Mouse (Mus musculus) kidney, embryonic 15.5 days (tissue): ENCODE data around the gene Spdl1. TPM values are rescaled to one million over a fixed set of nuclear protein-coding genes. Genes with fewer than 3 reads are reported as not detected.

Experiments used
- ATAC-seq: fragments of 200-750 bp; cut with Nextera tagmentation; replicated peaks from 2 replicates; pipeline ENCODE4 v1.8.0; 2017; ENCODE audit warnings: moderate TSS enrichment; ENCODE audit not compliant: low FRiP score
- H3K27ac ChIP-seq: fragments of 300-500 bp; sonication (generic); 2 replicates; pipeline ENCODE4 v1.5.1; 2015; ENCODE audit warnings: mild to moderate bottlenecking, inconsistent platforms
- H3K27me3 ChIP-seq: fragments of 300-500 bp; sonication (generic); 2 replicates; pipeline ENCODE4 v1.6.1; 2015; ENCODE audit warnings: inconsistent platforms
- H3K36me3 ChIP-seq: fragments of 300-500 bp; sonication (generic); 2 replicates; pipeline ENCODE4 v1.6.1; 2015; ENCODE audit warnings: inconsistent platforms
- H3K4me1 ChIP-seq: fragments of 300-500 bp; sonication (generic); 2 replicates; pipeline ENCODE4 v1.6.1; 2015; ENCODE audit warnings: inconsistent platforms
- H3K4me2 ChIP-seq: fragments of 300-500 bp; sonication (generic); 2 replicates; pipeline ENCODE4 v1.6.1; 2015; ENCODE audit warnings: moderate library complexity, mild to moderate bottlenecking, inconsistent platforms
- H3K4me3 ChIP-seq: fragments of 300-500 bp; sonication (generic); replicated peaks from 2 replicates; pipeline ENCODE4 v1.5.1; 2015; ENCODE audit warnings: mild to moderate bottlenecking, inconsistent platforms
- H3K9ac ChIP-seq: fragments of 300-500 bp; sonication (generic); 2 replicates; pipeline ENCODE4 v1.6.1; 2015; ENCODE audit warnings: mild to moderate bottlenecking, inconsistent platforms
- H3K9me3 ChIP-seq: fragments of 300-500 bp; sonication (generic); replicated peaks from 2 replicates; pipeline ENCODE4 v1.6.1; 2016; ENCODE audit warnings: inconsistent platforms
- WGBS: fragments of 180-500 bp; shearing (Covaris S2); methylation state at CpG from one replicate; pipeline ENCODE4 v1.1.7; 2015; ENCODE audit warnings: mixed read lengths; 5-methylcytosine and 5-hydroxymethylcytosine counted together
- polyA plus RNA-seq: library from polyadenylated mRNA; unstranded; fragments of >200 nt; fragmentation: Nextera tagmentation; extraction: Ambion mirVana; gene quantifications from 2 replicates; pipeline ENCODE4 v1.2.1, GENCODE M21; 2015

The Spdl1 gene
- polyA plus RNA-seq = 21.2 and 25.0 TPM in 2 replicates

DNA sequence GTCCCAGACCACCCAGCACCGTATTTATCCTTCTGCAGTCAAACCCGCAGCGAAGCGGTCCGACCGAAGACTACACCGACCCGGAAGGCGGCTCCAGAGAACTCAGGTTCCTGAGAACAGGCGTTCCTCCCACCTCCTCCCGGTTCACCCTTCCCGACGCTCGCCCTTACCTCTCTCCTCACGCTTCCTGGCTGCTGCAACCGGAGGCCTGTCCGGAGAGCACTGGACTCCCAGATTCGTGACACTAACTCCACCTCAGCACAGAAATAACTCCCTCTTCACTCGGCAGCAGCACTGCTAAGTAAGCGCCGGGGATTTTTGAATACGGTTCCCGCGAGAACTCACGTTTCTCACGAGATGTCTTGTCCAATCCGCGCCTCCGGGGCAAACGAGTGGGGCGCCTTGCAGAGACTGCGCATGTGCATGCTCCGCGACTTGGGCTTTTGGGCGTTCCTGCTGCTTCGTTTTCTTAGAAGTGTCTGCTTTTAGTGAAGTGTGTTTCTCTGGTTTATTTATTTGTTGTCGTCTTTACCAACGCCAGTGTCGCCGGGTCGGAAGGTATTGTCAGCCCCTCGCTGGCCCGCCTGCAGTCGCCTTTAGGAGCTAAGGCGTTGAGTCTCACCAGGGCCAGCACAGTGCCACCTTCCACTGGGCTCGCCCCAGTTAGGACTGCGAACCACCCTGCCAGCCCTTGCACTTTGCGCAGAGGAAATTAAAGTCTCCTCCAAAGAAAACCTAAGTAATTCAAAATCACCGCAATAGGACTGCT, at the start of gene Spdl1:
Gene Spdl1, minus strand, starts transcription at position 324 of the 769 bp plus-strand sequence.
- Histone ChIP-seq H3K9me3 (no peaks in the 10 kb centered on the region), H3K4me1 (peaks cover 15% of the 10 kb centered on the region), H3K27ac (peak within 1 kb of the TSS; percentile 87), H3K4me2 (peak within 1 kb of the TSS; percentile 82), H3K27me3 (no peaks in the 10 kb centered on the region), H3K9ac (peak within 1 kb of the TSS; percentile 75), H3K36me3 (peaks cover 25% of the 10 kb centered on the region), H3K4me3 (peak within 1 kb of the TSS; percentile 78)
- ATAC-seq = peak; percentile 98
- under 1% methylated on average over 49 of the region's 49 CpGs for WGBS

DNA sequence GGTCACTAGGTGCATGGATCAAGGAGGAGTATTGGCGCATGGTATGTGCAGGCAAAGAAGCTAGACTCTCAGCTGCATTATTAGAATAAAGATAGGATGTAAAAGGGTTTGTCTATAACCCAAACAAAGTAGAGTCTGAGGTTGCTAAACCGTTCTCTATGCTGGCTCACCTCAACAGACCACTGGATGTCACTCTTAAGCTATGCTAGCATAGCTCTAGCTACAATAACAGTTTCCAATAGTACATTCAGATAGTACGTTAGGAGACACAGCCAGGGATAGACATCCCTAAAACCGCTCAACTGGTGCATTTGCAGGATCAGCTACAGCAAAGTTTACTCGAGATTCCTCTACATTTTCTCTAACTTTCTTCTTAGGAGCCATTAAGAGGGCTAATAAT, 48.1 kb upstream of the Spdl1 start:
- Histone ChIP-seq H3K4me2 (no peak overlapping the region), H3K36me3 (no peaks in the 10 kb centered on the region), H3K4me3 (no peak overlapping the region), H3K27ac (no peak overlapping the region), H3K4me1 (no peaks in the 10 kb centered on the region), H3K9me3 (no peaks in the 10 kb centered on the region), H3K27me3 (no peaks in the 10 kb centered on the region), H3K9ac (no peak overlapping the region)
- WGBS = 32% methylated on average over 5 of the region's 5 CpGs
- 0 out of 2 replicates have a peak, but pooled peaks have one; percentile 60 for ATAC-seq

DNA sequence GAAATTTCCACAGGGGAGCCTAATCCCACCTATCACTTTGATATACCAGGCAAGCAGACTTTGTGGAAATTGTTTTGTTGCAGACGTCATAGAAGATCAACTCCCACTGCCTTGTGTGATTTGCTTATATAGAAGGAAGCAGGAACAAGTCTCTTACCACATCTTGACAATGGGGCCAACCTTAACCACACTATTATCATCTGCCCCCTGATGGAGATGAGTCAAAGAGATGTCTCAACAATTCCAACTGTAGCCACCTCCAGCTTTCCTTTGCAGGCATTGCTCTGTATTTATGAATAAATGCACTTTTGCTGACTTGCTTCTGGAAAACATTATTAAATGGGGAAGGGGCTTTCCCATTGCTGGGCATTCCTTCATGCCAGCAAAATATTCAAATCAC, 46.2 kb upstream of the Spdl1 start:
- Histone ChIP-seq H3K27ac (no peak overlapping the region), H3K9ac (no peak overlapping the region), H3K9me3 (no peaks in the 10 kb centered on the region), H3K36me3 (no peaks in the 10 kb centered on the region), H3K4me1 (no peaks in the 10 kb centered on the region), H3K27me3 (no peaks in the 10 kb centered on the region), H3K4me3 (no peak overlapping the region), H3K4me2 (no peak overlapping the region)
- ATAC-seq = no peak
- WGBS = 76% methylated on average over 1 of the region's 1 CpGs

DNA sequence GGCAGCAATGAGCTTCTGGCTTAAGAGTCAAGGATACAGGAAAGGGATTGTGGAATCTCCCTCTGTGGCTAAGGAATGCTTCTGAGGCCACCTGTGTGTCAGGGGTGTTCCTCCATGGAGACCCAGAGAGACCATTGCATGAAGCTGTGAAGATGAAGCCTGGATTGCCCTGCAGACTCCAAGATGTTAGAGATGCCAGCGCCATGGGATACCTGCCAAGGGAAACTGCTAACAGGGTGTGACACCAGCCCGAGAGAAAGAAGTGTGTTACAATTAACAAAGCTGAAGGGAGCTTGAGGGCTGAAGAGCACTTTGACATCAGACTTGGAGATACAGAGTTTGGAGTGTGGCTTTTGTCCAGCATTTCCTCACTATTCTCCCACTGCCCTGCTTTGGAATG, 40.4 kb upstream of the Spdl1 start:
- no peaks in the 10 kb centered on the region for H3K9me3 ChIP-seq
- H3K4me3 ChIP-seq = no peak overlapping the region
- H3K4me2 ChIP-seq = no peak overlapping the region
- no peaks in the 10 kb centered on the region for H3K4me1 ChIP-seq
- no peak overlapping the region for H3K9ac ChIP-seq
- no peak for ATAC-seq
- no peaks in the 10 kb centered on the region for H3K36me3 ChIP-seq
- no peaks in the 10 kb centered on the region for H3K27me3 ChIP-seq
- H3K27ac ChIP-seq = no peak overlapping the region
- WGBS = 84% methylated on average over 2 of the region's 2 CpGs

DNA sequence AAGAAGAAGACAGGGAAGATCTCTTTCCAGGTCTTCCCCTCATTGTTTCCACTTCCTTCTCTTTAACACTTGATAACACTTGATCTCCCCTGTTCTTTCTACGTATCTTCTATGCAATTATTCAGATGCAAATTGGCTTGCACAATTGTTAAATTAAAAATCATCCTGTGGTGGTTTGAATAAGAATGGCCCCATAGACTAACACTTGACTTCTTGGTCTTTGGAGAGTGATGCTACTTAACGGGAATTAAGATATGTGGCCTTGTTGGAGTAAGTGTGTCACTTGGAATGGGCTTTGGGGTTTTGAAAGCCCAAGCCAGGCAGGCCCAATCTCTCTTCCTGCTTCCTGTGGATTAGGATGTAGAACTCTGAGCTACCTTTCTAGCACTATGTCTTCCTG, 39.0 kb upstream of the Spdl1 start:
- Histone ChIP-seq H3K4me2 (no peak overlapping the region), H3K4me3 (no peak overlapping the region), H3K4me1 (no peaks in the 10 kb centered on the region), H3K9ac (no peak overlapping the region), H3K27ac (no peak overlapping the region), H3K27me3 (no peaks in the 10 kb centered on the region), H3K9me3 (no peaks in the 10 kb centered on the region), H3K36me3 (no peaks in the 10 kb centered on the region)
- no peak for ATAC-seq
- 93% methylated on average over 2 of the region's 2 CpGs for WGBS

DNA sequence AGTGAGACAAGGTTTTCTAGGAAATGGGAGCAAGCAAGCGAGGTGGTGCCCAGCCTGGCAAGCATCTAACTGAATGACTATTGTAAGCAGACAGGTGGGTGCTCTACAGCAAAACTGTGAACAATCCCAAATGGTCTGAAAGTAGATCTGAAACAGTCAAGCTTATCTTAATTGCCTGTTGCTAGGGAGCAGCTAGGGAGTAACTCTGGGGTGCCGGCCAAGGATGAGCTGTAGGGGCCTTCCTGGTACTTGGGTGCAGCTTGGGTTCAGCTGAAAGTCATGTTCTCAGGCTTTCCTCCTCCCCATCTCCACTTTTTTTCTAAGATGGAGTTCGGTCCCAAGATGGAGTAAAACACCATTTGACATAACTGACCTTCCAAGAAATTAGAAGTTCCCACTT, 38.5 kb upstream of the Spdl1 start:
- H3K27ac ChIP-seq = no peak overlapping the region

DNA sequence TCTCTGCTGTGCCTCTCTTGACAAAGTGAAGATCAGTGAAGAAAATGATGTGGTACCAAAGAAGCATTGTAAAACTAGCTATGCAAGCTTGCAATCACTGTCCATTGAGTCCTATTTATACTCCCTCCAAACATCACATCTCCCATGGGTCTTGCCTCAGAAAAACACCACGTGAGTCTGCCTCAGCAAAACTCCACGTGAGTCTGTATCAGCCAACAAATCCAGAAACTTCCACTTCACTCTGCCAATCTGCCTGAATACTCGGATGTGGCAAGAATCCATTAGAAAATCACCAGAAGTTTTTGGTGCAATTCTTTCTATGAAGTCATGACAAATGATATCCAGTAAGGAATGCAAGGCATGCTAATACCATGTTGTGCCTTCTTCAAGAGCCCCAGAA, 38.0 kb upstream of the Spdl1 start:
- WGBS = 72% methylated on average over 3 of the region's 3 CpGs
- no peak for ATAC-seq
- no peak overlapping the region for H3K4me2 ChIP-seq
- H3K4me3 ChIP-seq = no peak overlapping the region
- H3K36me3 ChIP-seq = no peaks in the 10 kb centered on the region
- no peak overlapping the region for H3K27ac ChIP-seq
- no peak overlapping the region for H3K9ac ChIP-seq
- H3K9me3 ChIP-seq = no peaks in the 10 kb centered on the region
- no peaks in the 10 kb centered on the region for H3K4me1 ChIP-seq
- H3K27me3 ChIP-seq = no peaks in the 10 kb centered on the region

More for the DNA sequence above, 38.5 kb upstream of the Spdl1 start:
- no peak overlapping the region for H3K4me2 ChIP-seq
- H3K36me3 ChIP-seq = no peaks in the 10 kb centered on the region
- no peaks in the 10 kb centered on the region for H3K27me3 ChIP-seq
- H3K9me3 ChIP-seq = no peaks in the 10 kb centered on the region
- H3K4me3 ChIP-seq = no peak overlapping the region
- WGBS = 78% methylated on average over 3 of the region's 3 CpGs
- H3K9ac ChIP-seq = no peak overlapping the region
- H3K4me1 ChIP-seq = no peaks in the 10 kb centered on the region
- no peak for ATAC-seq

DNA sequence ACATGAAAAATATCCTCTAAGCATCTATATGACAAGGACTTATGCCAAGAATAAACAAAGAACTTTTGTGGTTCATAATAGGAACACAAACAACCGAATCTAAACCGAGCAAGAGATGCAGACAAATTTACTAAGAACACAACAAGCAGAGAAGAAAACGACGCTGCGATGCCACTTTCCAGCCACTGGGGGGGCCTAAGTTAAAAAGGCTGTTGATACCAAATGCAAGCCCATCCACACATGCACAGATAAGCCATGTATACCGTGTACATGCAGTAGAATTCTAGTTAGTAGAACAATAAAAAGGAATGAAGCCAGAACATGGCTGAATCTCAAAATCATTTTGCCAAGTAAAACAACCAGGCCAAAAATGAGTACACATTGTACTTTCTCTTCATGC, 35.2 kb upstream of the Spdl1 start:
- no peaks in the 10 kb centered on the region for H3K36me3 ChIP-seq
- H3K9ac ChIP-seq = no peak overlapping the region
- H3K4me3 ChIP-seq = no peak overlapping the region
- ATAC-seq = no peak
- no peaks in the 10 kb centered on the region for H3K4me1 ChIP-seq
- no peaks in the 10 kb centered on the region for H3K27me3 ChIP-seq
- 47% methylated on average over 6 of the region's 6 CpGs for WGBS
- no peaks in the 10 kb centered on the region for H3K9me3 ChIP-seq
- H3K27ac ChIP-seq = no peak overlapping the region
- no peak overlapping the region for H3K4me2 ChIP-seq

DNA sequence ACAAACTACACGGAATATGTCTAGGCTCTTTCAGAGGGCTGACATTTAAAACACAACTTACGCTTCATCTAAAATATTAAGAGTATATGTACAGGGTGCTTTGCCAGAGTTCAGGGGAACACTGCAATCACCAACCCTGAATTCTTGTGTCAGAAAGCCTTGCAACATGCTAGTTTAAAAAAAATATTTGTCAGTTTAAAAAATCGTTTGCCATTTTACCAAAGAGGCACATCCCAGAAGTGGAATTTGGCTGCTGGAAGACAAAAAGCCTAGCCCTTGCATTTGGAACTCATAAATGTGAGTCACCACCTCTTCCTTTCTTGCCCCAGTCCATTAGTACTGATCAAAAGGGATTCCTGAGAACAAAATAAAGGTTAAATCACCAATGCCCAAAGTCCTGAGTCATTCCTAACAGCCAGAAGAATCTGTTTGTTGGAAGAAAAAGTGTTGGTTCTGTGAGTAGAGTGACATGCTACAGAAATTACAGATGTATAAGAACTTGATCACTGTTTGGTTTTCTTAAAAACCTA, 32.4 kb upstream of the Spdl1 start:
- Histone ChIP-seq H3K27me3 (no peaks in the 10 kb centered on the region), H3K9ac (no peak overlapping the region), H3K27ac (no peak overlapping the region), H3K9me3 (no peaks in the 10 kb centered on the region), H3K4me3 (no peak overlapping the region), H3K4me1 (no peaks in the 10 kb centered on the region), H3K4me2 (no peak overlapping the region), H3K36me3 (no peaks in the 10 kb centered on the region)
- ATAC-seq = no peak
- WGBS = 76% methylated on average over 3 of the region's 3 CpGs

DNA sequence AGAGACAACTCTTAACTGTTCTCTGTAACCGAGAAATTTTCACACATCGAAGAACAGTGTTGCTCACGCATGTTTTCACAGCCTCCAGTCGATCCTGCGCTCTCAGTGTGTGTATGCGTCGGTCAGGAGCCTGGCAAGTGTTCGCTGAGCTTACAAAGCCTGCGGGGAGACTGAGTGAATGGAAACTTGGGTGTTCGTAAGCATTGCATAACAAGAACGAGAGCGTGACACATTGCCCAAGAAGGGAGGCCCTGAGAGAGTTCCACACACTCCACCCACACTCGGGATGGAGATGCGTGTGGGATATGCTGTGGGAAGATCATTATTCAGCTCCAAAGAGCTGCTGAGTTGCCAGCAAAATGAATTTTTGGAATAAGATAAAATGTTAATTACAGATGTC, 31.7 kb upstream of the Spdl1 start:
- Histone ChIP-seq H3K27ac (no peak overlapping the region), H3K9me3 (no peaks in the 10 kb centered on the region), H3K27me3 (no peaks in the 10 kb centered on the region), H3K36me3 (no peaks in the 10 kb centered on the region), H3K4me1 (no peaks in the 10 kb centered on the region), H3K9ac (no peak overlapping the region), H3K4me2 (no peak overlapping the region), H3K4me3 (no peak overlapping the region)
- WGBS = 82% methylated on average over 14 of the region's 14 CpGs
- no peak for ATAC-seq

DNA sequence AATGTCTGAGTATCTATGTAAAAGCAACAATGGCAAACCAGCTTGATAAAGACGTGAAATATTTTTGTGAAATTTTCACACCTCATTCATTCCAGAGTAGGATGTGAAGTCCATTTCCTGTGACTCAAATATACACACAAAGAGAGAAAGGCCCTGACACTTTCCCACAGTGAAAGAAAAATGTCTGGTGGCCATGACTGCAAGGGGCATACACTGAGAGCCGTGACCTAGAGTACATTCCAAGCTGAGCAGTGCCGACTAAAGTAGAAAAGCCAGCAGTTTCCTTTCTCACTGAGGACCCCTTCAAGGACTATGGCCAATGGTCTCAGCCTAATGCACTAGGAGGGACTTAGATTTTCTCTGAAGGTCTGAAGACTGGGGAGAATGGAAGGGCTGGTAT, 23.2 kb upstream of the Spdl1 start:
- Histone ChIP-seq H3K4me3 (no peak overlapping the region), H3K36me3 (no peaks in the 10 kb centered on the region), H3K27ac (no peak overlapping the region), H3K9ac (no peak overlapping the region), H3K4me2 (no peak overlapping the region), H3K4me1 (no peaks in the 10 kb centered on the region), H3K9me3 (no peaks in the 10 kb centered on the region), H3K27me3 (no peaks in the 10 kb centered on the region)
- ATAC-seq = no peak
- 48% methylated on average over 3 of the region's 3 CpGs for WGBS

DNA sequence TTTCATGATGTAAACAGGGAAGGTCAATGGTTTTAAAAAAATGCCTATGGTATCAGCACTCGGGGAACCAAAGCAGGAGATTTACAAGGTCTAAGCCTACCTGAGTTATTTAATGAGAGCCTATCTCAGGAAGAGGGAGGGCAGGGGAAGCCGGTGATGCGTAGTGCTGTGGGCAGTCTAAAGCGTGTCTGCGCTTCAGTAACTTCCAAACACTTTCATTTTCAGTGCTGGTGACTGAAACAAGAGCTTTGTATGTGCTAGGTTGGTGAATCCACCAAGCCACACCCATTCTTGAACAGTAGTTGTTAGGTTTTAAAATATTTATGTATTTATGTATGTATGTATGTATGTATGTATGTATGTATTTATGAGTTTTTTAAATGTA, 12.8 kb upstream of the Spdl1 start:
- Histone ChIP-seq H3K4me3 (peak overlapping the region; percentile 29), H3K36me3 (no peaks in the 10 kb centered on the region), H3K9me3 (no peaks in the 10 kb centered on the region), H3K4me2 (peak overlapping the region; percentile 58), H3K9ac (no peak overlapping the region; the same call in 1 of the 2 replicates), H3K4me1 (peaks cover 14% of the 10 kb centered on the region), H3K27me3 (no peaks in the 10 kb centered on the region), H3K27ac (peak overlapping the region; percentile 64; the same call in 1 of the 2 replicates)
- ATAC-seq = peak; percentile 88
- 47% methylated on average over 5 of the region's 5 CpGs for WGBS
